Mouse (Mus musculus): Measurements from ENCODE around the gene Qars.

The Qars gene

GRCm38 (mm10) chr9:108507619-108508434 lies at the start of gene Qars:
Gene Qars (plus strand): TSS chr9:108507706.
- peak; percentile 94 for DNase-seq (ENCODE audit: low spot score)

- DNase-seq (ENCODE audit: low spot score): no peak
These were observed 47.6 kb upstream of the Qars start for GRCm38 (mm10) chr9:108459939-108460318.

GRCm38 (mm10) chr9:108460319-108461178 lies 47.0 kb upstream of the Qars start, which contains the start of gene Ccdc71:
Gene Ccdc71 (plus strand): TSS chr9:108460527.
- DNase-seq (ENCODE audit: low spot score): peak; percentile 80

GRCm38 (mm10) chr9:108461181-108461631 lies 46.3 kb upstream of the Qars start, which contains the start of gene Klhdc8b:
Gene Klhdc8b (minus strand): TSS chr9:108461581.
- no peak for DNase-seq (ENCODE audit: low spot score)

- no peak for DNase-seq (ENCODE audit: low spot score)
These were observed 45.8 kb upstream of the Qars start for GRCm38 (mm10) chr9:108461675-108462074.

- DNase-seq (ENCODE audit: low spot score): no peak
These were observed 45.3 kb upstream of the Qars start for GRCm38 (mm10) chr9:108462192-108462591.

GRCm38 (mm10) chr9:108463713-108464112 lies 43.8 kb upstream of the Qars start:
- no peak for DNase-seq (ENCODE audit: low spot score)

GRCm38 (mm10) chr9:108466219-108466618 lies 41.3 kb upstream of the Qars start:
- DNase-seq (ENCODE audit: low spot score): no peak

GRCm38 (mm10) chr9:108469430-108469829 lies 38.1 kb upstream of the Qars start:
- DNase-seq (ENCODE audit: low spot score): no peak

- DNase-seq (ENCODE audit: low spot score): no peak
These were observed 37.7 kb upstream of the Qars start for GRCm38 (mm10) chr9:108469845-108470244.

- DNase-seq (ENCODE audit: low spot score): no peak
These were observed 33.0 kb upstream of the Qars start for GRCm38 (mm10) chr9:108474528-108474927.

- DNase-seq (ENCODE audit: low spot score): no peak
These were observed 28.8 kb upstream of the Qars start for GRCm38 (mm10) chr9:108478638-108479156.

- DNase-seq (ENCODE audit: low spot score): no peak
These were observed 28.3 kb upstream of the Qars start for GRCm38 (mm10) chr9:108479241-108479640.

- DNase-seq (ENCODE audit: low spot score): no peak
These were observed 27.7 kb upstream of the Qars start, which contains the start of gene Lamb2 for GRCm38 (mm10) chr9:108479721-108480351. Gene Lamb2 (plus strand): TSS chr9:108479736.

GRCm38 (mm10) chr9:108480813-108481519 lies 26.5 kb upstream of the Qars start:
- no peak for DNase-seq (ENCODE audit: low spot score)

GRCm38 (mm10) chr9:108481520-108482210 lies 25.8 kb upstream of the Qars start:
- DNase-seq (ENCODE audit: low spot score): no peak

GRCm38 (mm10) chr9:108483051-108483790 lies 24.3 kb upstream of the Qars start:
- no peak for DNase-seq (ENCODE audit: low spot score)

GRCm38 (mm10) chr9:108484021-108484420 lies 23.5 kb upstream of the Qars start:
- no peak for DNase-seq (ENCODE audit: low spot score)

- DNase-seq (ENCODE audit: low spot score): no peak
These were observed 22.1 kb upstream of the Qars start for GRCm38 (mm10) chr9:108485301-108485875.
